Mouse (Mus musculus): ENCODE measurements around the gene Faap24. TPM values are rescaled to one million over a fixed set of nuclear protein-coding genes. Genes with fewer than 3 reads are reported as not detected.

Faap24 gene
- total RNA-seq, 2 experiments from 2014 or later: 4.8 to 5.0 TPM

- DNase-seq (ENCODE audit: low spot score in 2 of 2): no peak
Observed at GRCm38 (mm10) chr7:35372483-35373017, 24.1 kb downstream of the Faap24 start.

GRCm38 (mm10) chr7:35371096-35371495, 25.5 kb downstream of the Faap24 start:
- DNase-seq (ENCODE audit: low spot score in 2 of 2): no peak

- no peak for DNase-seq (ENCODE audit: low spot score in 2 of 2)
Observed at GRCm38 (mm10) chr7:35365161-35365910, 31.3 kb downstream of the Faap24 start.

- DNase-seq (ENCODE audit: low spot score in 2 of 2): no peak
Observed at GRCm38 (mm10) chr7:35362868-35363267, 33.8 kb downstream of the Faap24 start.

GRCm38 (mm10) chr7:35362253-35362652, 34.4 kb downstream of the Faap24 start:
- DNase-seq (ENCODE audit: low spot score in 2 of 2): no peak

- DNase-seq (ENCODE audit: low spot score in 2 of 2): no peak
Observed at GRCm38 (mm10) chr7:35357621-35358020, 39.0 kb downstream of the Faap24 start.

GRCm38 (mm10) chr7:35355303-35355872, 41.2 kb downstream of the Faap24 start:
- no peak for DNase-seq (ENCODE audit: low spot score in 2 of 2)

- no peak for DNase-seq (ENCODE audit: low spot score in 2 of 2)
Observed at GRCm38 (mm10) chr7:35353306-35353705, 43.3 kb downstream of the Faap24 start.

GRCm38 (mm10) chr7:35351155-35351554, 45.5 kb downstream of the Faap24 start:
- no peak for DNase-seq (ENCODE audit: low spot score in 2 of 2)

- no peak for DNase-seq (ENCODE audit: low spot score in 2 of 2)
Observed at GRCm38 (mm10) chr7:35349886-35350684, 46.6 kb downstream of the Faap24 start.

- no peak for DNase-seq (ENCODE audit: low spot score in 2 of 2)
Observed at GRCm38 (mm10) chr7:35349022-35349421, 47.6 kb downstream of the Faap24 start.

- DNase-seq (ENCODE audit: low spot score in 2 of 2): no peak
Observed at GRCm38 (mm10) chr7:35347918-35348700, 48.5 kb downstream of the Faap24 start.

GRCm38 (mm10) chr7:35344785-35345330, 51.8 kb downstream of the Faap24 start:
- no peak for DNase-seq (ENCODE audit: low spot score in 2 of 2)

- DNase-seq (ENCODE audit: low spot score in 2 of 2): peak in 1 of 2 experiments; percentile 8
Observed at GRCm38 (mm10) chr7:35342498-35342897, 54.1 kb downstream of the Faap24 start.

Other genes with a start within 250 kb of the Faap24 start
- gene Slc7a10, start 210.5 kb downstream of the Faap24 start, total RNA-seq (2021): 10 to 100 TPM; 31.0 to 37.1 TPM
- gene Lrp3, start 181.3 kb downstream of the Faap24 start, total RNA-seq (2021): 10 to 100 TPM; 79.8 to 83.6 TPM
- 10 to 100 TPM; 23.3 to 24.4 TPM for gene Gpatch1, start 78.4 kb downstream of the Faap24 start, total RNA-seq (2021)
- 1 to 10 TPM; 5.3 to 6.2 TPM for gene Rhpn2, start 62.7 kb downstream of the Faap24 start, total RNA-seq (2021)
- 10 to 100 TPM; 18.2 to 18.9 TPM for gene Cep89, start 199 bp upstream of the Faap24 start, total RNA-seq (2021)
- gene Slc7a9, start 52.0 kb upstream of the Faap24 start, total RNA-seq (2021): not detected
- gene Tdrd12, start 140.9 kb upstream of the Faap24 start, total RNA-seq (2021): under 1 TPM; 0.40 to 0.59 TPM
- gene Nudt19, start 159.5 kb upstream of the Faap24 start, total RNA-seq (2021): 10 to 100 TPM; 68.2 to 70.0 TPM
- gene Rgs9bp, start 188.7 kb upstream of the Faap24 start, total RNA-seq (2021): under 1 TPM; 0.58 to 0.68 TPM
- 10 to 100 TPM; 39.8 to 44.5 TPM for gene Ankrd27, start 189.4 kb upstream of the Faap24 start, total RNA-seq (2021)